Mouse (Mus musculus) lung, embryonic 14.5 days (tissue): ENCODE results near the gene Wrb. TPM values are rescaled to one million over a fixed set of nuclear protein-coding genes. Genes with fewer than 3 reads are reported as not detected.

Experiments used
- ATAC-seq: fragments of 200-750 bp; cut with Nextera tagmentation; 2 replicates; pipeline ENCODE4 v1.8.0; 2017; ENCODE audit warnings: mild to moderate bottlenecking, moderate TSS enrichment, moderate library complexity; ENCODE audit not compliant: insufficient read depth
- DNase-seq: peaks from one replicate; pipeline ENCODE4 v3.0.0-alpha.2; 2015
- H3K27ac ChIP-seq: fragments of 300-500 bp; sonication (generic); 2 replicates; pipeline ENCODE4 v1.5.1; 2014; ENCODE audit warnings: low read depth, mild to moderate bottlenecking, moderate library complexity
- H3K27me3 ChIP-seq: fragments of 300-500 bp; sonication (generic); 2 replicates; pipeline ENCODE4 v1.6.1; 2014; ENCODE audit warnings: low read length, control low read depth; ENCODE audit not compliant: insufficient read depth
- H3K36me3 ChIP-seq: fragments of 300-500 bp; sonication (generic); 2 replicates; pipeline ENCODE4 v1.6.1; 2014; ENCODE audit warnings: control low read depth; ENCODE audit not compliant: insufficient read depth
- H3K4me1 ChIP-seq: fragments of 300-500 bp; sonication (generic); 2 replicates; pipeline ENCODE4 v1.6.1; 2014; ENCODE audit warnings: antibody characterized with exemption, control low read depth; ENCODE audit not compliant: insufficient read depth
- H3K4me2 ChIP-seq: fragments of 300-500 bp; sonication (generic); 2 replicates; pipeline ENCODE4 v1.6.1; 2014; ENCODE audit warnings: mild to moderate bottlenecking
- H3K4me3 ChIP-seq: fragments of 300-500 bp; sonication (generic); 2 replicates; pipeline ENCODE4 v1.5.1; 2014; ENCODE audit warnings: low read depth, low read length
- H3K9ac ChIP-seq: fragments of 300-500 bp; sonication (generic); 2 replicates; pipeline ENCODE4 v1.6.1; 2014
- H3K9me3 ChIP-seq: fragments of 300-500 bp; sonication (generic); 2 replicates; pipeline ENCODE4 v1.6.1; 2016; ENCODE audit warnings: low read depth, low read length, control low read depth
- CTCF ChIP-seq: IDR thresholded peaks from 2 replicates; pipeline ENCODE4 v1.5.1; 2016; ENCODE audit warnings: antibody characterized with exemption, low read depth
- WGBS: fragments of 180-500 bp; shearing (Covaris S2); extraction: QIAGEN DNeasy Blood & Tissue Kit; methylation state at CpG from one replicate; pipeline ENCODE4 v1.1.7; 2014; 5-methylcytosine and 5-hydroxymethylcytosine counted together
- polyA plus RNA-seq: library from polyadenylated mRNA; unstranded; fragments of >200 nt; fragmentation: Nextera tagmentation; extraction: Ambion mirVana; gene quantifications from 2 replicates; pipeline ENCODE4 v1.2.1, GENCODE M21; 2014

Wrb gene
- polyA plus RNA-seq, 1 experiment from 2014 or later = 53.3 TPM

GRCm38 (mm10) chr16:96145814-96146213 lies 607 bp downstream of the Wrb start:
- ATAC-seq = no peak; the same call in 1 of the 2 replicates
- Histone ChIP-seq H3K4me1 (no peaks in the 10 kb centered on the region), H3K9me3 (no peaks in the 10 kb centered on the region; the same call in 1 of the 2 replicates), H3K36me3 (0 out of 2 replicates have a peak, but pooled peaks cover 3% of the 10 kb centered on the region), H3K27ac (no peak overlapping the region), H3K4me2 (peak overlapping the region; percentile 74), H3K4me3 (peak overlapping the region; percentile 77), H3K27me3 (no peaks in the 10 kb centered on the region), H3K9ac (peak overlapping the region; percentile 69)
- 0 out of 2 replicates have a peak, but pooled peaks have one; percentile 24 for TF ChIP-seq CTCF
- WGBS = under 1% methylated on average over 5 of the region's 5 CpGs
- DNase-seq = no peak

- Histone ChIP-seq H3K4me2 (no peak overlapping the region), H3K9me3 (no peaks in the 10 kb centered on the region), H3K36me3 (peaks cover 7% of the 10 kb centered on the region; the same call in 1 of the 2 replicates), H3K4me1 (no peaks in the 10 kb centered on the region), H3K27ac (peak overlapping the region; percentile 72; the same call in 1 of the 2 replicates), H3K9ac (no peak overlapping the region), H3K4me3 (no peak overlapping the region), H3K27me3 (no peaks in the 10 kb centered on the region)
- DNase-seq (no peak), ATAC-seq (no peak)
- no peak for TF ChIP-seq CTCF
- WGBS = 56% methylated on average over 6 of the region's 6 CpGs
Observed at GRCm38 (mm10) chr16:96148834-96149233, 3.6 kb downstream of the Wrb start.

- Histone ChIP-seq H3K36me3 (peaks cover 11% of the 10 kb centered on the region; the same call in 1 of the 2 replicates), H3K4me3 (no peak overlapping the region), H3K27me3 (no peaks in the 10 kb centered on the region), H3K9ac (no peak overlapping the region), H3K9me3 (no peaks in the 10 kb centered on the region), H3K4me2 (no peak overlapping the region), H3K4me1 (no peaks in the 10 kb centered on the region), H3K27ac (peak overlapping the region; percentile 72; the same call in 1 of the 2 replicates)
- WGBS = 54% methylated on average over 9 of the region's 9 CpGs
- no peak for ATAC-seq
- no peak for TF ChIP-seq CTCF
- DNase-seq = peak; percentile 33
Observed at GRCm38 (mm10) chr16:96149311-96149710, 4.1 kb downstream of the Wrb start.

GRCm38 (mm10) chr16:96150995-96151394 lies 5.8 kb downstream of the Wrb start:
- 53% methylated on average over 4 of the region's 4 CpGs for WGBS
- no peak for TF ChIP-seq CTCF
- H3K36me3 ChIP-seq = peaks cover 16% of the 10 kb centered on the region; the same call in 1 of the 2 replicates
- no peak overlapping the region for H3K4me2 ChIP-seq
- no peaks in the 10 kb centered on the region for H3K4me1 ChIP-seq
- no peak overlapping the region for H3K4me3 ChIP-seq
- DNase-seq = no peak
- ATAC-seq = no peak
- no peak overlapping the region for H3K9ac ChIP-seq
- no peak overlapping the region for H3K27ac ChIP-seq
- no peaks in the 10 kb centered on the region for H3K9me3 ChIP-seq
- no peaks in the 10 kb centered on the region for H3K27me3 ChIP-seq

- Histone ChIP-seq H3K9ac (no peak overlapping the region), H3K4me1 (no peaks in the 10 kb centered on the region), H3K4me2 (no peak overlapping the region), H3K4me3 (no peak overlapping the region), H3K27ac (no peak overlapping the region), H3K36me3 (peaks cover 17% of the 10 kb centered on the region; the same call in 1 of the 2 replicates), H3K9me3 (no peaks in the 10 kb centered on the region), H3K27me3 (no peaks in the 10 kb centered on the region)
- TF ChIP-seq CTCF = peak; percentile 95
- ATAC-seq (peak; percentile 71), DNase-seq (peak; percentile 81)
- WGBS = 19% methylated on average over 9 of the region's 9 CpGs
Observed at GRCm38 (mm10) chr16:96151551-96151950, 6.3 kb downstream of the Wrb start.

GRCm38 (mm10) chr16:96154476-96154875 lies 9.3 kb downstream of the Wrb start:
- H3K4me2 ChIP-seq = no peak overlapping the region
- H3K9me3 ChIP-seq = no peaks in the 10 kb centered on the region
- no peak for TF ChIP-seq CTCF
- no peaks in the 10 kb centered on the region for H3K4me1 ChIP-seq
- no peak overlapping the region for H3K4me3 ChIP-seq
- ATAC-seq (no peak), DNase-seq (no peak)
- 85% methylated on average over 2 of the region's 2 CpGs for WGBS
- H3K27ac ChIP-seq = no peak overlapping the region
- peaks cover 14% of the 10 kb centered on the region; the same call in 1 of the 2 replicates for H3K36me3 ChIP-seq
- no peaks in the 10 kb centered on the region for H3K27me3 ChIP-seq
- no peak overlapping the region for H3K9ac ChIP-seq

GRCm38 (mm10) chr16:96156019-96156418 lies 10.8 kb downstream of the Wrb start:
- Histone ChIP-seq H3K27ac (no peak overlapping the region), H3K4me2 (no peak overlapping the region), H3K9me3 (no peaks in the 10 kb centered on the region), H3K9ac (no peak overlapping the region), H3K27me3 (no peaks in the 10 kb centered on the region), H3K4me1 (no peaks in the 10 kb centered on the region), H3K4me3 (no peak overlapping the region), H3K36me3 (peaks cover 14% of the 10 kb centered on the region; the same call in 1 of the 2 replicates)
- 87% methylated on average over 8 of the region's 8 CpGs for WGBS
- ATAC-seq (no peak), DNase-seq (no peak)
- no peak for TF ChIP-seq CTCF
